8 mouse cellular contexts compared by ENCODE assay signal in the genomic region with DNA sequence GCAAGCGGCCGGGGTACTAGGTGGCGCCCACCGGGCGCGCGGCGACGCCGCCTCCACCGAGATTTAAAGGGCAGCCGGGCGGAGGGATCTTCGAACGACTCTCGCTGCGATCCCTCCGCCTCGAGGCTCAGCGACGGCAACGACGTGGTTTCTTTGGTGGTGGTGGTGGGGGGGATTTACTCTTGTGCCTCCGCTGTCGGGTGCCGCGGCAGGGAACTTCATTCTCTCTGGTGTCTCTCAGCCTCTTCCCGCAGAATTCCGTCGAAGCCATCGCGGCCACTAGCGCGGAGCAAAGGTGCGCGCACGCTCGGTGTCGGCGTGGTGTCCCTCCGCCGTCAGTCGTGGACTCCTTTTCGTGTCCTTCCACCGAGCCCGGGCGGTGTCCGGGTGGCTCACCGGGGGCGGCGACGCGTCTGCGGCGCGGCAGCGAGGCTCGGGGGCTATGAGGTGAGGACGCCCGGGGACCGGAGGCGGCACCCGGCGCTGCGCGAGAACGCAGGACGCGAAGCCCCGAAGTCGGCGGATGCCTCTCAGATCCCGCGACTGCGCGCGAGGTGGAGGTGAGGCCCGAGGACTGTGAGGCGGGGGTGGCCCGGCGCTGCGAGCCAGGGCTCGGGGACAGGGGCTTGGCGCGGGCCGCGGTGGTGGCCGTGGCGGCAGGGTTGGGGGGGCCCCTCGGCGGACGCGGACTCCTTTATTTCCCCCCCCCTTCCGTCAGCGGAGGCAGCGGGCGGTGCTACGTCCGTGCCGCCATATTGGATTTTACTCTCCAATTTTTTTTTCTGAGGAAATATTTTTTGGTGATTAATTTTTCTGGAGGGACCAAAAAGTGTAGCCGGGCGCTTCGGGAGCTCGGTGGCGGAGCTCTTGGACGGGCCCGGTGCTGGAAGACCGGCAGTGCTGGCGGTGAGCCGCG. TPM values are rescaled to one million over a fixed set of nuclear protein-coding genes. Genes with fewer than 3 reads are reported as not detected.
DNase-seq lines count a peak whose midpoint lies in the region; ATAC-seq lines count a peak whose summit lies in the region.

No protein-coding gene starts in this region.

- intact Hi-C loops in left cerebral cortex, postnatal 36 days (cut with DNase I), result loop anchor here (2.0 to 5.0 kb wide), 4 partner anchors 46 to 145 kb away; a partner anchor contains a TSS

- H3K4me1 ChIP-seq in intestine, embryonic 16.5 days (ENCODE audit: control insufficient read depth, insufficient read depth, low read length), result peaks cover 11% of the 10 kb centered on the region
- H3K4me1 ChIP-seq in midbrain, embryonic 10.5 days, result peaks cover 25% of the 10 kb centered on the region

- H3K4me2 ChIP-seq in intestine, embryonic 16.5 days (ENCODE audit: low read depth, low read length), result peak overlapping the region; percentile 90

- peak overlapping the region; percentile 97 for H3K4me3 ChIP-seq in intestine, embryonic 16.5 days (ENCODE audit: low read length)
- H3K4me3 ChIP-seq in midbrain, embryonic 10.5 days, result peak overlapping the region; percentile 88

- under 1% methylated on average over 111 of the region's 111 CpGs for WGBS in intestine, embryonic 16.5 days
- WGBS in midbrain, embryonic 10.5 days, result under 1% methylated on average over 111 of the region's 111 CpGs

- peak; percentile 66 for ATAC-seq in intestine, embryonic 16.5 days

- H3K9ac ChIP-seq in intestine, embryonic 16.5 days (ENCODE audit: low read depth, low read length), result peak overlapping the region; percentile 100

- H3K36me3 ChIP-seq in intestine, embryonic 16.5 days (ENCODE audit: control insufficient read depth, insufficient read depth, low read length), result no peaks in the 10 kb centered on the region
- H3K36me3 ChIP-seq in midbrain, embryonic 10.5 days, result peaks cover 17% of the 10 kb centered on the region

- peak overlapping the region; percentile 100 for H3K27ac ChIP-seq in intestine, embryonic 16.5 days (ENCODE audit: low read length)
- peak overlapping the region; percentile 100 for H3K27ac ChIP-seq in midbrain, embryonic 10.5 days (replicated peaks)

- H3K9me3 ChIP-seq in intestine, embryonic 16.5 days (ENCODE audit: control insufficient read depth, low read length), result no peaks in the 10 kb centered on the region
- H3K9me3 ChIP-seq in midbrain, embryonic 10.5 days (replicated peaks), result no peaks in the 10 kb centered on the region

- H3K27me3 ChIP-seq in intestine, embryonic 16.5 days (replicated peaks; ENCODE audit: control insufficient read depth, insufficient read depth, low read length), result no peaks in the 10 kb centered on the region
- H3K27me3 ChIP-seq in midbrain, embryonic 10.5 days (ENCODE audit: low read depth, poor library complexity, severe bottlenecking), result peaks cover 6% of the 10 kb centered on the region; the same call in 1 of the 2 replicates

- DNase-seq in adrenal gland, adult 8-10 months, result peak; percentile 67
- DNase-seq in embryo, embryonic 11.5 days (ENCODE audit: low read depth, low spot score), result peak; percentile 89
- peak; percentile 82 to 91 for DNase-seq in gastrocnemius, postnatal 4 days (ENCODE audit: low spot score in 2 of 2)
- DNase-seq in left cerebral cortex, postnatal 36 days (ENCODE audit: low spot score in 2 of 2), result peak; percentile 88 to 91
- peak; percentile 89 for DNase-seq in midbrain, embryonic 10.5 days (ENCODE audit: low spot score)
- peak; percentile 62 to 69 for DNase-seq in right cerebral cortex, postnatal 36 days (ENCODE audit: low spot score in 2 of 2)
- peak; percentile 89 to 94 for DNase-seq in urinary bladder, postnatal 4 days (ENCODE audit: low spot score in 2 of 2)

RNA-seq across cellular contexts. Expression of a gene that starts 0.8 kb away (rescaled TPM):
- total RNA-seq in adrenal gland, adult 8-10 months (2022), result 10 to 100 TPM; 46.7 to 80.0 (median 62.7) TPM
- 10 to 100 TPM; 34.5 to 37.1 TPM for total RNA-seq in gastrocnemius, postnatal 4 days (2021)
- 16.5 and 17.7 TPM in 2 replicates for polyA plus RNA-seq in intestine, embryonic 16.5 days (2015; fragmentation: Nextera tagmentation; extraction: Ambion mirVana)
- total RNA-seq in left cerebral cortex, postnatal 36 days (2021), result 10 to 100 TPM; 44.1 to 63.0 TPM
- 29.7 and 38.3 TPM in 2 replicates for polyA plus RNA-seq in midbrain, embryonic 10.5 days (2016; fragmentation: Nextera tagmentation; extraction: Ambion mirVana)

RNA-seq across cellular contexts. Expression of a gene that starts 59.9 kb away (rescaled TPM):
- 10 to 100 TPM; 29.1 to 42.7 (median 32.1) TPM for total RNA-seq in adrenal gland, adult 8-10 months (2022)
- 10 to 100 TPM; 29.8 to 29.9 TPM for total RNA-seq in gastrocnemius, postnatal 4 days (2021)
- 53.8 and 65.6 TPM in 2 replicates for polyA plus RNA-seq in intestine, embryonic 16.5 days (2015; fragmentation: Nextera tagmentation; extraction: Ambion mirVana)
- 10 to 100 TPM; 32.7 to 33.5 TPM for total RNA-seq in left cerebral cortex, postnatal 36 days (2021)
- 47.1 and 48.6 TPM in 2 replicates for polyA plus RNA-seq in midbrain, embryonic 10.5 days (2016; fragmentation: Nextera tagmentation; extraction: Ambion mirVana)

Comparison
In these comparisons a context has a peak if more than half of its experiments do, and no peak if none do; other contexts are left out.
1. Peak in every context shown above with its lines: DNase-seq, ATAC-seq, H3K4me3 ChIP-seq and H3K27ac ChIP-seq.